13 mouse cellular contexts compared by ENCODE assay signal in the genomic region with DNA sequence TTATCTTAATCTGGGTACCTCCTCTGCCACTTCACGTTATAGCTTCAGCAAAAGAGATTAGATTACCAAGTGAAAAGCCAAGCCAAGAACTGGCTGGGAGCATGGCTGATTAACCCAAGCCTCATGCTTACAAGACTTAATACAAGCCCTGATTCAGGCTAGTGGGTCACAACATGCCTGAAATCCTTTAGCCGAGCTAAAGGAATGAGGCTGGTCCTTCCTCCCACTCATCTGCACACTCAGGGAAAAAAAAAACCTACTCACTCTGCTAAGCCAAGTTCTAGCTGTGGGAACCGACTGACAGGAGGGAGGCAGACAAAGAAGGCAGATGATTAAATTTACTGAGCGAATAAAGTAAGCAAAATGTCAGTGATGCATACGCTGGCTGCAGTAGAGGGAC.
DNase-seq lines count a peak whose midpoint lies in the region; ATAC-seq and TF ChIP-seq lines count a peak whose summit lies in the region.
"Had no signal": no experiment of that assay in that cellular context is flagged by ENCODE, and none has a peak within 500 bp of the region (broad histone marks: within the 10 kb centered on the region; RNA-seq: fewer than 3 reads in every experiment).

No protein-coding gene starts in this region.

- H3K27ac ChIP-seq in heart, adult 2 months = peak overlapping the region; percentile 49
- H3K27ac ChIP-seq in intestine, embryonic 16.5 days (ENCODE audit: low read length) = peak overlapping the region; percentile 91
- H3K27ac ChIP-seq: embryonic facial prominence, embryonic 12.5 days had no signal

- H3K9ac ChIP-seq in heart, adult 2 months (ENCODE audit: low read depth, low read length) = no peak overlapping the region
- H3K9ac ChIP-seq in intestine, embryonic 16.5 days (ENCODE audit: low read depth, low read length) = no peak overlapping the region
- H3K9ac ChIP-seq: embryonic facial prominence, embryonic 12.5 days had no signal

- 31% methylated on average over 5 of the region's 5 CpGs for WGBS in heart, adult 2 months
- 35% methylated on average over 5 of the region's 5 CpGs for whole genome bisulfite sequencing in intestine, embryonic 16.5 days

- no peak for TF ChIP-seq POLR2A in heart, adult 2 months (IDR thresholded peaks at IDR 0.05; ENCODE audit: insufficient read depth, low read depth, low read length)

- peaks cover 13% of the 10 kb centered on the region for H3K79me2 ChIP-seq in heart, adult 2 months (replicated peaks; ENCODE audit: control insufficient read depth, insufficient read depth, low read length)

- H3K4me1 ChIP-seq in heart, adult 2 months (ENCODE audit: control insufficient read depth, insufficient read depth, low read length) = peaks cover 19% of the 10 kb centered on the region
- peaks cover 48% of the 10 kb centered on the region for H3K4me1 ChIP-seq in intestine, embryonic 16.5 days (ENCODE audit: control insufficient read depth, insufficient read depth, low read length)
- H3K4me1 ChIP-seq: megakaryocyte, embryonic 14.5 days had no signal

- H3K36me3 ChIP-seq in heart, adult 2 months (ENCODE audit: control insufficient read depth, insufficient read depth, low read length) = peaks cover 11% of the 10 kb centered on the region
- no peaks in the 10 kb centered on the region for H3K36me3 ChIP-seq in intestine, embryonic 16.5 days (ENCODE audit: control insufficient read depth, insufficient read depth, low read length)

- no peak for TF ChIP-seq CTCF in heart, adult 2 months (IDR thresholded peaks at IDR 0.05)

- DNase-seq in heart, adult 2 months = no peak
- DNase-seq in heart, adult 8-10 months (ENCODE audit: low spot score) = no peak
- DNase-seq in layer of hippocampus, adult 9-11 months = peak; percentile 28
- no peak for DNase-seq in layer of hippocampus, postnatal 36 days
- peak; percentile 90 for DNase-seq in Muller cell, postnatal 12 days (ENCODE audit: inconsistent ontology term)
- DNase-seq: cerebellum, adult 11-12 months had no signal

- H3K9me3 ChIP-seq in intestine, embryonic 16.5 days (ENCODE audit: control insufficient read depth, low read length) = no peaks in the 10 kb centered on the region
- H3K9me3 ChIP-seq: embryonic facial prominence, embryonic 12.5 days; megakaryocyte, embryonic 14.5 days had no signal

- H3K4me3 ChIP-seq in heart, adult 2 months = no peak overlapping the region
- H3K4me3 ChIP-seq in intestine, embryonic 16.5 days (ENCODE audit: low read length) = no peak overlapping the region
- H3K4me3 ChIP-seq: embryonic facial prominence, embryonic 12.5 days; megakaryocyte, embryonic 14.5 days had no signal

- no peak for ATAC-seq in intestine, embryonic 16.5 days
- ATAC-seq in erythroid progenitor cell, adult 5-6 weeks (replicated peaks; ENCODE audit: low FRiP score, poor library complexity, severe bottlenecking) = no peak
- ATAC-seq in erythroblast, adult 5-6 weeks (replicated peaks; ENCODE audit: low FRiP score, poor library complexity, severe bottlenecking) = no peak
- ATAC-seq: activated CD4-positive, CD25-positive, alpha-beta regulatory T cell, adult 4 months; CD4-positive, CD25-positive, alpha-beta regulatory T cell, adult 4 months had no signal

- no peak overlapping the region for H3K4me2 ChIP-seq in intestine, embryonic 16.5 days (ENCODE audit: low read depth, low read length)
- H3K4me2 ChIP-seq: embryonic facial prominence, embryonic 12.5 days had no signal

- no peaks in the 10 kb centered on the region for H3K27me3 ChIP-seq in heart, adult 2 months (ENCODE audit: control insufficient read depth, insufficient read depth, low read length)
- no peaks in the 10 kb centered on the region for H3K27me3 ChIP-seq in intestine, embryonic 16.5 days (replicated peaks; ENCODE audit: control insufficient read depth, insufficient read depth, low read length)
- H3K27me3 ChIP-seq: embryonic facial prominence, embryonic 12.5 days; megakaryocyte, embryonic 14.5 days had no signal

- TF ChIP-seq EP300 in heart, adult 2 months (IDR thresholded peaks at IDR 0.05; ENCODE audit: insufficient read depth, low read depth, low read length) = no peak

- intact Hi-C loops in heart, adult 2 months (cut with DNase I) = loop anchor here (5.0 kb wide), 1 partner anchor 50 kb away; no protein-coding TSS in a partner anchor

Comparison
In these comparisons a context has a peak if more than half of its experiments do, and no peak if none do; other contexts are left out.
1. DNase-seq: peak in layer of hippocampus, adult 9-11 months (single experiment) and Muller cell, postnatal 12 days (single experiment); none in heart, adult 2 months (0 of 2), heart, adult 8-10 months (single experiment) and layer of hippocampus, postnatal 36 days (0 of 2).